Mouse (Mus musculus): ENCODE results near the gene Rad50. TPM values are rescaled to one million over a fixed set of nuclear protein-coding genes. Genes with fewer than 3 reads are reported as not detected.

Rad50 gene
- polyA plus RNA-seq, 1 experiment from 2014 or later: 27.6 TPM

DNA sequence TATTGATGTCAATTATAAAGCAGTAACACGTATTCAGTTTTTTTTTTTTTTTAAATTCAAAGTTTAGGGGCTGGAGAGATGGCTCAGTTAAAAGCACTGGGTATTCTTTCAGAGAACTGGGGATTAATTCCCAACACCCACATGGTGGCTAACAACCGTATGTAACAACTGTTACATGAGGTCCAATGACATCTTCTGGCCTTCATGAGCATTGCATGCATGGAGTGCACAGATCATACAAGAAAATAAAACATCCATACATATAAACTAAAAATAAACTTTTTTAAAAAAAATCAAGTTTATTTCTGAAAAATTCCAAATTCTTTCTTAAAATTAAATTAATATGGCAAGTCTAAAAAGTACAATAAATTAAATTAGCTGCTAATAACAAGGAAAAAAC, 25.4 kb downstream of the Rad50 start:
- H3K4me1 ChIP-seq (replicated peaks; ENCODE audit: control insufficient read depth, insufficient read depth, low read length): no peaks in the 10 kb centered on the region
- no peak for ATAC-seq (replicated peaks; ENCODE audit: low FRiP score)
- DNase-seq (ENCODE audit: low spot score): no peak

GRCm38 (mm10) chr11:53680141-53680540, 27.0 kb downstream of the Rad50 start:
- Histone ChIP-seq H3K4me3 (ENCODE audit: low read depth, low read length) (no peak overlapping the region), H3K9ac (ENCODE audit: low read length) (no peak overlapping the region), H3K27ac (ENCODE audit: low read depth, low read length) (no peak overlapping the region), H3K9me3 (ENCODE audit: control insufficient read depth, low read length) (no peaks in the 10 kb centered on the region), H3K36me3 (ENCODE audit: control insufficient read depth, insufficient read depth, low read length) (no peaks in the 10 kb centered on the region; the same call in 1 of the 2 replicates), H3K4me1 (replicated peaks; ENCODE audit: control insufficient read depth, insufficient read depth, low read length) (no peaks in the 10 kb centered on the region), H3K4me2 (ENCODE audit: low read depth, low read length, severe bottlenecking) (no peak overlapping the region), H3K27me3 (ENCODE audit: control insufficient read depth, insufficient read depth, low read length) (no peaks in the 10 kb centered on the region)
- no peak for ATAC-seq (replicated peaks; ENCODE audit: low FRiP score)
- 91% methylated on average over 4 of the region's 4 CpGs for WGBS
- DNase-seq (ENCODE audit: low spot score): no peak

More for the DNA sequence above, 25.4 kb downstream of the Rad50 start:
- H3K9ac ChIP-seq (ENCODE audit: low read length): no peak overlapping the region
- H3K27me3 ChIP-seq (ENCODE audit: control insufficient read depth, insufficient read depth, low read length): no peaks in the 10 kb centered on the region
- no peak overlapping the region for H3K4me2 ChIP-seq (ENCODE audit: low read depth, low read length, severe bottlenecking)
- 88% methylated on average over 2 of the region's 2 CpGs for WGBS
- no peaks in the 10 kb centered on the region for H3K9me3 ChIP-seq (ENCODE audit: control insufficient read depth, low read length)
- no peak overlapping the region for H3K27ac ChIP-seq (ENCODE audit: low read depth, low read length)
- H3K4me3 ChIP-seq (ENCODE audit: low read depth, low read length): no peak overlapping the region
- no peaks in the 10 kb centered on the region; the same call in 1 of the 2 replicates for H3K36me3 ChIP-seq (ENCODE audit: control insufficient read depth, insufficient read depth, low read length)

- no peaks in the 10 kb centered on the region; the same call in 1 of the 2 replicates for H3K36me3 ChIP-seq (ENCODE audit: control insufficient read depth, insufficient read depth, low read length)
- H3K9ac ChIP-seq (ENCODE audit: low read length): no peak overlapping the region
- H3K27ac ChIP-seq (ENCODE audit: low read depth, low read length): no peak overlapping the region
- H3K4me1 ChIP-seq (replicated peaks; ENCODE audit: control insufficient read depth, insufficient read depth, low read length): no peaks in the 10 kb centered on the region
- H3K9me3 ChIP-seq (ENCODE audit: control insufficient read depth, low read length): no peaks in the 10 kb centered on the region
- no peak overlapping the region for H3K4me3 ChIP-seq (ENCODE audit: low read depth, low read length)
- no peak for ATAC-seq (replicated peaks; ENCODE audit: low FRiP score)
- no peaks in the 10 kb centered on the region for H3K27me3 ChIP-seq (ENCODE audit: control insufficient read depth, insufficient read depth, low read length)
- WGBS: 95% methylated on average over 4 of the region's 4 CpGs
- H3K4me2 ChIP-seq (ENCODE audit: low read depth, low read length, severe bottlenecking): no peak overlapping the region
- no peak for DNase-seq (ENCODE audit: low spot score)
Measured at GRCm38 (mm10) chr11:53671414-53671813, 35.7 kb downstream of the Rad50 start.

- no peak for DNase-seq (ENCODE audit: low spot score)
- no peak overlapping the region for H3K4me3 ChIP-seq (ENCODE audit: low read depth, low read length)
- no peak overlapping the region for H3K9ac ChIP-seq (ENCODE audit: low read length)
- H3K4me1 ChIP-seq (replicated peaks; ENCODE audit: control insufficient read depth, insufficient read depth, low read length): no peaks in the 10 kb centered on the region
- no peaks in the 10 kb centered on the region for H3K27me3 ChIP-seq (ENCODE audit: control insufficient read depth, insufficient read depth, low read length)
- no peak overlapping the region for H3K27ac ChIP-seq (ENCODE audit: low read depth, low read length)
- no peak for ATAC-seq (replicated peaks; ENCODE audit: low FRiP score)
- 87% methylated on average over 5 of the region's 5 CpGs for WGBS
- no peaks in the 10 kb centered on the region; the same call in 1 of the 2 replicates for H3K36me3 ChIP-seq (ENCODE audit: control insufficient read depth, insufficient read depth, low read length)
- H3K9me3 ChIP-seq (ENCODE audit: control insufficient read depth, low read length): no peaks in the 10 kb centered on the region
- no peak overlapping the region for H3K4me2 ChIP-seq (ENCODE audit: low read depth, low read length, severe bottlenecking)
Measured at GRCm38 (mm10) chr11:53664091-53664490, 43.0 kb downstream of the Rad50 start.

DNA sequence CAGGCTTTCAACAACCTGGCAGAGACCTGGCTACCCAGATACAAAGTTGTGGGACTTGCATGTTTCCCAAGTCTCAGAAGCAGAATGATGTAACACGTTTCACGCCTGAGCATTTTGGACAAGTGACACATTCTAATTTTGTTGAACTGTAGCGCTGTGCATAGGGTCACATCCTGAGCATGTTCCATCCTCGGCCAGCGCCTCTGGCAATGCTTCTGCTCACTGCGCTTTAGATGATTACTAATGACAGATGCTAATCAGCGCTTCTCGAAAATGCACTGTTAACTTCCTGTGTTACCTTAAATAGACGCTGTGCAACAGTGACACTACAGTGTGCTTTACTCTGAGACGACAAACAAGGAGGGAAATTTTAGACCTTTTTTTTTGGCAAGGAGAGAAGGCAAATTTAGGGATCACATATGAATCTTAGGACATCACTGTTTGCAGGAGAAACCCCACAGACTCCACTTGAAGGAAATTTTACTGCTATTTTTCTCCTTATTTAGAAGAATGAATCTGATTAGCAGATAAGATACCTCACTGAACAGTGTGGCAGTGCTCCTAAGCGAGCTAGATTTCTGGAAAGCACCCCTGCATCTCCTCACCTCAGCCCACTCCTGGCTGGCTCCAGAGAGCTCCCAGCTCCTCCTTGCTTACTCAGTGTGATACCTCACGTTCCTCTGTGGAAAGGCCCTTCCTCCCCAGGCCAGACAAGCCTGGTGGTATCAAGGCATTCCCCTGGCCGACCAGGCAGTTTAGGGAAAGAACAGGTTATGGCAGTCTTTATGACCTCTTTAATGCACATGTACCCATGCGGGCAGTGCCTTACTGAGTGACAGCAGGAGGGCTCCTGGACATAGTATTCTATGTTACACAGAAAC, 44.1 kb downstream of the Rad50 start:
- Histone ChIP-seq H3K27ac (ENCODE audit: low read depth, low read length) (no peak overlapping the region), H3K9ac (ENCODE audit: low read length) (no peak overlapping the region), H3K27me3 (ENCODE audit: control insufficient read depth, insufficient read depth, low read length) (no peaks in the 10 kb centered on the region), H3K4me2 (ENCODE audit: low read depth, low read length, severe bottlenecking) (no peak overlapping the region), H3K36me3 (ENCODE audit: control insufficient read depth, insufficient read depth, low read length) (no peaks in the 10 kb centered on the region; the same call in 1 of the 2 replicates), H3K9me3 (ENCODE audit: control insufficient read depth, low read length) (no peaks in the 10 kb centered on the region), H3K4me1 (replicated peaks; ENCODE audit: control insufficient read depth, insufficient read depth, low read length) (no peaks in the 10 kb centered on the region), H3K4me3 (ENCODE audit: low read depth, low read length) (no peak overlapping the region)
- 87% methylated on average over 14 of the region's 14 CpGs for WGBS
- no peak for DNase-seq (ENCODE audit: low spot score)
- no peak for ATAC-seq (replicated peaks; ENCODE audit: low FRiP score)

DNA sequence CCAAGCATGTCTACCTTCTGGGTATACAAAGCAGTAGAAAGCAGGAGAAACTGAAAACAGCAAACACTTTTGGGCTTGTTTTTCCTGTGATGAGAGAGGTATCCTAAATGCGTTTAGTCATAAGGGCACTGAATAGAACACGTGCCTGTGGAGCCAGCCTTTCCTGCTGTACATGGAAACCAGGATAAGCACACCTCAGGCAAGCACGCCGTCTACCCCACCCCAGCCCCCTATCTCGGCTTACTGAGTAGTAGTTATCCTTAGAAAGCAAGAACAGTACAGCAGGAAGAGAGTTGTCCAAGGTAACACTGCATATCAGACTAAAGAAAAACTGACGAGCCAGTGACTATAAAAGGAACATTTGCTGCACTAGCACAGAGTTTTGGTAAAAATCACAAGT, 49.3 kb downstream of the Rad50 start:
- Histone ChIP-seq H3K4me1 (replicated peaks; ENCODE audit: control insufficient read depth, insufficient read depth, low read length) (no peaks in the 10 kb centered on the region), H3K4me3 (ENCODE audit: low read depth, low read length) (no peak overlapping the region), H3K4me2 (ENCODE audit: low read depth, low read length, severe bottlenecking) (no peak overlapping the region), H3K27ac (ENCODE audit: low read depth, low read length) (no peak overlapping the region), H3K9ac (ENCODE audit: low read length) (no peak overlapping the region), H3K27me3 (ENCODE audit: control insufficient read depth, insufficient read depth, low read length) (no peaks in the 10 kb centered on the region), H3K36me3 (ENCODE audit: control insufficient read depth, insufficient read depth, low read length) (no peaks in the 10 kb centered on the region), H3K9me3 (ENCODE audit: control insufficient read depth, low read length) (no peaks in the 10 kb centered on the region)
- DNase-seq (ENCODE audit: low spot score) (no peak), ATAC-seq (replicated peaks; ENCODE audit: low FRiP score) (no peak)
- 91% methylated on average over 6 of the region's 6 CpGs for WGBS

DNA sequence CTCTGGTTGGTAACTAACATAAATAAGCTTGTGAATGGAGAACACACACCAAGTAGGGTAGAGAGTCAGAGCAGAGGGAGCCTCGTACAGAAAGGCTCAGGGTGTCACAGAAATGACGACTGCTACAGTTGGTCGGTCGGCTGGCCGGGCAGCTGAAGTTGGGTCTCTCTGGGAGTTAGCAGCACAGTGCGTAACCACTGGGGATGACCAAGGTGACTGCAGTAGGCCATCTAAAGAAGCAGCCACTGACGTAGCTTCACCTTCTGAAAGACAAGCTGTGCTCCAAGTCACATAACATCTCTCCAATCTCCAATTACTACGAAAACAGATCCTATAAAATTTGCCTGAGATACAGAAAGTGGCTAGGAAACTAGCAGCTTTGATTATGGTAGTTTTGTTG, 49.7 kb downstream of the Rad50 start:
- no peak overlapping the region for H3K4me2 ChIP-seq (ENCODE audit: low read depth, low read length, severe bottlenecking)
- no peaks in the 10 kb centered on the region for H3K9me3 ChIP-seq (ENCODE audit: control insufficient read depth, low read length)
- H3K4me1 ChIP-seq (replicated peaks; ENCODE audit: control insufficient read depth, insufficient read depth, low read length): no peaks in the 10 kb centered on the region
- no peak overlapping the region for H3K9ac ChIP-seq (ENCODE audit: low read length)
- H3K27me3 ChIP-seq (ENCODE audit: control insufficient read depth, insufficient read depth, low read length): no peaks in the 10 kb centered on the region
- no peak overlapping the region for H3K27ac ChIP-seq (ENCODE audit: low read depth, low read length)
- no peak for DNase-seq (ENCODE audit: low spot score)
- WGBS: 93% methylated on average over 8 of the region's 8 CpGs
- no peak overlapping the region for H3K4me3 ChIP-seq (ENCODE audit: low read depth, low read length)
- H3K36me3 ChIP-seq (ENCODE audit: control insufficient read depth, insufficient read depth, low read length): no peaks in the 10 kb centered on the region
- ATAC-seq (replicated peaks; ENCODE audit: low FRiP score): no peak

DNA sequence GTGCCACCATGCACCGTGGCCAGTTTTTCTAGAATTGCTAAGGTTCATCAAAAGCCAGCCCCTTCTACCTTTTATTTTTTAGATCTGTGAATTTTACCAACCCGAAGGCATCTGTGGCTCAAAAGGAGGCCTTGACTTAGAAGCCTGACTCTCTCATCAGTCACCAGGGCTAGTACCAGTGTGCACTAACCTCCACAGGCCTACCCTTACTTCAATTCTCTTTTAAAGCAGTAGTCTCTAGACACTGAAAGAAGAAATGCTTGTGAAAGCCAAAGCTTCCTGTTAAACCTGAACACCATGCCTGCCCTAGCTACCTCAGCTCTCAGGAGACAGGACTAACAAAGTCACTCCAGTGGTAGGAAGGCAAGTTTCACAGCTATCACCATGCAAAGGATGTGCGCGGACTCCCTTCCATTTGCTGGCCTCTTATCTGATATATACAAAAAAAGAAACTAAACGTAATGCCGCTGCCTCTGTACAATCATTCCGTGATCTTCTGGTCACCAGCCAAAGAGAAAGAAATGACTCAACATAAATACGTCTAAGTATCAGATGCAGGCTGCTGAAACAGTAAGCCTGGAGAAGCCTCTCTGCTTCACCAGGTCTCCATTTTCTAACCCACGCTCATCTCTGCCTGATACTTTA, 50.4 kb downstream of the Rad50 start:
- Histone ChIP-seq H3K4me3 (ENCODE audit: low read depth, low read length) (no peak overlapping the region), H3K4me2 (ENCODE audit: low read depth, low read length, severe bottlenecking) (no peak overlapping the region), H3K9ac (ENCODE audit: low read length) (no peak overlapping the region), H3K36me3 (ENCODE audit: control insufficient read depth, insufficient read depth, low read length) (no peaks in the 10 kb centered on the region), H3K4me1 (replicated peaks; ENCODE audit: control insufficient read depth, insufficient read depth, low read length) (no peaks in the 10 kb centered on the region), H3K9me3 (ENCODE audit: control insufficient read depth, low read length) (no peaks in the 10 kb centered on the region), H3K27me3 (ENCODE audit: control insufficient read depth, insufficient read depth, low read length) (no peaks in the 10 kb centered on the region), H3K27ac (ENCODE audit: low read depth, low read length) (no peak overlapping the region)
- WGBS: 95% methylated on average over 9 of the region's 9 CpGs
- ATAC-seq (replicated peaks; ENCODE audit: low FRiP score) (no peak), DNase-seq (ENCODE audit: low spot score) (no peak)
